Mouse (Mus musculus): ENCODE data around the gene Dtd1. TPM values are rescaled to one million over a fixed set of nuclear protein-coding genes. Genes with fewer than 3 reads are reported as not detected.

Dtd1 gene
- polyA plus RNA-seq, 1 experiment: not detected

GRCm38 (mm10) chr2:144598006-144598405 is 1.7 kb upstream of the Dtd1 start:
- Histone ChIP-seq H3K27ac (ENCODE audit: insufficient read depth, low read depth, low read length) (no peak overlapping the region), H3K4me1 (ENCODE audit: control insufficient read depth, insufficient read depth, low read length) (no peaks in the 10 kb centered on the region), H3K4me3 (ENCODE audit: insufficient read depth, low read depth, low read length) (no peak overlapping the region)
- 81% methylated on average over 2 of the region's 2 CpGs for WGBS
- TF ChIP-seq POLR2A (IDR thresholded peaks at IDR 0.05; ENCODE audit: insufficient read depth, low read depth, low read length): no peak
- TF ChIP-seq CTCF (IDR thresholded peaks at IDR 0.05; ENCODE audit: insufficient read depth, low read depth, low read length): no peak

GRCm38 (mm10) chr2:144601576-144601975 is 1.9 kb downstream of the Dtd1 start:
- WGBS: 100% methylated on average over 1 of the region's 1 CpGs
- Histone ChIP-seq H3K4me1 (ENCODE audit: control insufficient read depth, insufficient read depth, low read length) (no peaks in the 10 kb centered on the region), H3K27ac (ENCODE audit: insufficient read depth, low read depth, low read length) (no peak overlapping the region), H3K4me3 (ENCODE audit: insufficient read depth, low read depth, low read length) (no peak overlapping the region)
- TF ChIP-seq POLR2A (IDR thresholded peaks at IDR 0.05; ENCODE audit: insufficient read depth, low read depth, low read length) (no peak), CTCF (IDR thresholded peaks at IDR 0.05; ENCODE audit: insufficient read depth, low read depth, low read length) (no peak)

- Histone ChIP-seq H3K27ac (ENCODE audit: insufficient read depth, low read depth, low read length) (no peak overlapping the region), H3K4me3 (ENCODE audit: insufficient read depth, low read depth, low read length) (no peak overlapping the region), H3K4me1 (ENCODE audit: control insufficient read depth, insufficient read depth, low read length) (no peaks in the 10 kb centered on the region)
- TF ChIP-seq CTCF (IDR thresholded peaks at IDR 0.05; ENCODE audit: insufficient read depth, low read depth, low read length): no peak
- no peak for TF ChIP-seq POLR2A (IDR thresholded peaks at IDR 0.05; ENCODE audit: insufficient read depth, low read depth, low read length)
- WGBS: 98% methylated on average over 6 of the region's 6 CpGs
Observed at GRCm38 (mm10) chr2:144613956-144614355, 14.3 kb downstream of the Dtd1 start.

GRCm38 (mm10) chr2:144617074-144617874 is 17.6 kb downstream of the Dtd1 start:
- Histone ChIP-seq H3K27ac (ENCODE audit: insufficient read depth, low read depth, low read length) (no peak overlapping the region), H3K4me1 (ENCODE audit: control insufficient read depth, insufficient read depth, low read length) (no peaks in the 10 kb centered on the region), H3K4me3 (ENCODE audit: insufficient read depth, low read depth, low read length) (no peak overlapping the region)
- 95% methylated on average over 16 of the region's 16 CpGs for WGBS
- no peak for TF ChIP-seq POLR2A (IDR thresholded peaks at IDR 0.05; ENCODE audit: insufficient read depth, low read depth, low read length)
- no peak for TF ChIP-seq CTCF (IDR thresholded peaks at IDR 0.05; ENCODE audit: insufficient read depth, low read depth, low read length)

GRCm38 (mm10) chr2:144621491-144621890 is 21.8 kb downstream of the Dtd1 start:
- Histone ChIP-seq H3K4me3 (ENCODE audit: insufficient read depth, low read depth, low read length) (no peak overlapping the region), H3K27ac (ENCODE audit: insufficient read depth, low read depth, low read length) (no peak overlapping the region), H3K4me1 (ENCODE audit: control insufficient read depth, insufficient read depth, low read length) (no peaks in the 10 kb centered on the region)
- TF ChIP-seq POLR2A (IDR thresholded peaks at IDR 0.05; ENCODE audit: insufficient read depth, low read depth, low read length) (no peak), CTCF (IDR thresholded peaks at IDR 0.05; ENCODE audit: insufficient read depth, low read depth, low read length) (no peak)
- WGBS: 81% methylated on average over 6 of the region's 6 CpGs

GRCm38 (mm10) chr2:144633551-144633950 is 33.9 kb downstream of the Dtd1 start:
- Histone ChIP-seq H3K4me3 (ENCODE audit: insufficient read depth, low read depth, low read length) (no peak overlapping the region), H3K27ac (ENCODE audit: insufficient read depth, low read depth, low read length) (no peak overlapping the region), H3K4me1 (ENCODE audit: control insufficient read depth, insufficient read depth, low read length) (peaks cover 12% of the 10 kb centered on the region)
- WGBS: 73% methylated on average over 2 of the region's 2 CpGs
- no peak for TF ChIP-seq CTCF (IDR thresholded peaks at IDR 0.05; ENCODE audit: insufficient read depth, low read depth, low read length)
- no peak for TF ChIP-seq POLR2A (IDR thresholded peaks at IDR 0.05; ENCODE audit: insufficient read depth, low read depth, low read length)

GRCm38 (mm10) chr2:144634231-144634630 is 34.5 kb downstream of the Dtd1 start:
- Histone ChIP-seq H3K27ac (ENCODE audit: insufficient read depth, low read depth, low read length) (no peak overlapping the region), H3K4me1 (ENCODE audit: control insufficient read depth, insufficient read depth, low read length) (peaks cover 12% of the 10 kb centered on the region), H3K4me3 (ENCODE audit: insufficient read depth, low read depth, low read length) (no peak overlapping the region)
- 65% methylated on average over 5 of the region's 5 CpGs for WGBS
- TF ChIP-seq CTCF (IDR thresholded peaks at IDR 0.05; ENCODE audit: insufficient read depth, low read depth, low read length) (no peak), POLR2A (IDR thresholded peaks at IDR 0.05; ENCODE audit: insufficient read depth, low read depth, low read length) (no peak)

- Histone ChIP-seq H3K4me1 (ENCODE audit: control insufficient read depth, insufficient read depth, low read length) (peaks cover 12% of the 10 kb centered on the region), H3K27ac (ENCODE audit: insufficient read depth, low read depth, low read length) (no peak overlapping the region), H3K4me3 (ENCODE audit: insufficient read depth, low read depth, low read length) (no peak overlapping the region)
- 27% methylated on average over 2 of the region's 2 CpGs for WGBS
- no peak for TF ChIP-seq POLR2A (IDR thresholded peaks at IDR 0.05; ENCODE audit: insufficient read depth, low read depth, low read length)
Observed at GRCm38 (mm10) chr2:144634729-144635128, 35.0 kb downstream of the Dtd1 start.

GRCm38 (mm10) chr2:144635644-144636320 is 36.1 kb downstream of the Dtd1 start:
- 16% methylated on average over 5 of the region's 5 CpGs for WGBS
- H3K27ac ChIP-seq (ENCODE audit: insufficient read depth, low read depth, low read length): no peak overlapping the region
- H3K4me1 ChIP-seq (ENCODE audit: control insufficient read depth, insufficient read depth, low read length): peaks cover 12% of the 10 kb centered on the region
- TF ChIP-seq CTCF (IDR thresholded peaks at IDR 0.05; ENCODE audit: insufficient read depth, low read depth, low read length) (peak; percentile 63; the same call in 1 of the 2 replicates), POLR2A (IDR thresholded peaks at IDR 0.05; ENCODE audit: insufficient read depth, low read depth, low read length) (no peak)
- H3K4me3 ChIP-seq (ENCODE audit: insufficient read depth, low read depth, low read length): no peak overlapping the region

Data from olfactory bulb, adult 2 months (tissue).